Mouse (Mus musculus) right cerebral cortex, postnatal 14 days (tissue): Measurements from ENCODE around the gene Prf1.

ENCODE experiments used
- DNase-seq: peaks from one replicate; pipeline ENCODE4 v3.0.0; 2022

The Prf1 gene

GRCm38 (mm10) chr10:61341045-61341444, 43.4 kb downstream of the Prf1 start:
- DNase-seq, result no peak

- DNase-seq, result peak; percentile 85
Measured at GRCm38 (mm10) chr10:61341557-61341956, 43.9 kb downstream of the Prf1 start.

GRCm38 (mm10) chr10:61342750-61343149, 45.1 kb downstream of the Prf1 start:
- no peak for DNase-seq

- DNase-seq, result peak; percentile 64
Measured at GRCm38 (mm10) chr10:61343950-61344349, 46.3 kb downstream of the Prf1 start.

- no peak for DNase-seq
Measured at GRCm38 (mm10) chr10:61345179-61345578, 47.5 kb downstream of the Prf1 start.

GRCm38 (mm10) chr10:61346374-61346773, 48.7 kb downstream of the Prf1 start:
- DNase-seq, result no peak

- DNase-seq, result no peak
Measured at GRCm38 (mm10) chr10:61351216-61351615, 53.6 kb downstream of the Prf1 start.
